Mouse (Mus musculus) lung, embryonic 14.5 days (tissue): ENCODE results near the gene Rngtt. TPM values are rescaled to one million over a fixed set of nuclear protein-coding genes. Genes with fewer than 3 reads are reported as not detected.

Experiments
- ATAC-seq: fragments of 200-750 bp; cut with Nextera tagmentation; 2 replicates; pipeline ENCODE4 v1.8.0; 2017; ENCODE audit warnings: mild to moderate bottlenecking, moderate TSS enrichment, moderate library complexity; ENCODE audit not compliant: insufficient read depth
- DNase-seq: peaks from one replicate; pipeline ENCODE4 v3.0.0-alpha.2; 2015
- H3K27ac ChIP-seq: fragments of 300-500 bp; sonication (generic); 2 replicates; pipeline ENCODE4 v1.5.1; 2014; ENCODE audit warnings: low read depth, mild to moderate bottlenecking, moderate library complexity
- H3K27me3 ChIP-seq: fragments of 300-500 bp; sonication (generic); 2 replicates; pipeline ENCODE4 v1.6.1; 2014; ENCODE audit warnings: low read length, control low read depth; ENCODE audit not compliant: insufficient read depth
- H3K36me3 ChIP-seq: fragments of 300-500 bp; sonication (generic); 2 replicates; pipeline ENCODE4 v1.6.1; 2014; ENCODE audit warnings: control low read depth; ENCODE audit not compliant: insufficient read depth
- H3K4me1 ChIP-seq: fragments of 300-500 bp; sonication (generic); 2 replicates; pipeline ENCODE4 v1.6.1; 2014; ENCODE audit warnings: antibody characterized with exemption, control low read depth; ENCODE audit not compliant: insufficient read depth
- H3K4me2 ChIP-seq: fragments of 300-500 bp; sonication (generic); 2 replicates; pipeline ENCODE4 v1.6.1; 2014; ENCODE audit warnings: mild to moderate bottlenecking
- H3K4me3 ChIP-seq: fragments of 300-500 bp; sonication (generic); 2 replicates; pipeline ENCODE4 v1.5.1; 2014; ENCODE audit warnings: low read depth, low read length
- H3K9ac ChIP-seq: fragments of 300-500 bp; sonication (generic); 2 replicates; pipeline ENCODE4 v1.6.1; 2014
- H3K9me3 ChIP-seq: fragments of 300-500 bp; sonication (generic); 2 replicates; pipeline ENCODE4 v1.6.1; 2016; ENCODE audit warnings: low read depth, low read length, control low read depth
- CTCF ChIP-seq: IDR thresholded peaks from 2 replicates; pipeline ENCODE4 v1.5.1; 2016; ENCODE audit warnings: antibody characterized with exemption, low read depth
- WGBS: fragments of 180-500 bp; shearing (Covaris S2); extraction: QIAGEN DNeasy Blood & Tissue Kit; methylation state at CpG from one replicate; pipeline ENCODE4 v1.1.7; 2014; 5-methylcytosine and 5-hydroxymethylcytosine counted together
- polyA plus RNA-seq: library from polyadenylated mRNA; unstranded; fragments of >200 nt; fragmentation: Nextera tagmentation; extraction: Ambion mirVana; gene quantifications from 2 replicates; pipeline ENCODE4 v1.2.1, GENCODE M21; 2014

The Rngtt gene
- polyA plus RNA-seq, 1 experiment from 2014 or later = 27.4 TPM

DNA sequence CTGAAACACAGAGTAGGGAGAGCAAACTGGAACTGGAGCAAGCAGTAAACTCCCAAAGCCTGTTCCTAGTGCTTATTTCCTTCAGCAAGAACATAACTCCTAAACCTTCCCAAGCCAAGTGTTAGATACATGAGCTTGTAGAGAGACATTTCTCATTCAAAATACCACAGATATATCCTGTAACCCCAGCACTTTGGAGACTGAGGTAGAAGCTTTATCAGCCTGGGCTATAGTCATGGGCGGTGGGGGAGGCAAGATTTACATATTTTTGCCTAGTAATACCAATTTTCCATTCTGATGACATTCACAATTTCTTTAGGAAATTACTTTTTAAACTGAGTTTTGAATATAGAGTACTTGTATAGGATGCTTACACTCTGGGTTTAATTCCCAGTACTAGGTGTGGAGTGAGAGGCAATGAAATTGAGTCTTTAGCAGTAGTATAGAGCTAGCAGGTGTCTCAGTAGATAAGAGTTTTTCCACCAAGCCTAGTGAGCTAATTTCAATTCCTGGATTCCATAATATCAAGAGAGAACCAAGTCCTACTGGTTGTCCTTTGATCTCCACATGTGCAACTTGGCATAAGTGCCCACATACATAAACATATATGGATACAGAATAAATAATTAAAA is 160.7 kb downstream of the Rngtt start:
- no peak for ATAC-seq
- Histone ChIP-seq H3K4me3 (no peak overlapping the region), H3K9ac (no peak overlapping the region), H3K9me3 (no peaks in the 10 kb centered on the region), H3K36me3 (no peaks in the 10 kb centered on the region), H3K4me1 (no peaks in the 10 kb centered on the region), H3K27ac (no peak overlapping the region), H3K4me2 (no peak overlapping the region), H3K27me3 (no peaks in the 10 kb centered on the region)
- DNase-seq = no peak
- 92% methylated on average over 1 of the region's 1 CpGs for WGBS
- no peak for TF ChIP-seq CTCF

DNA sequence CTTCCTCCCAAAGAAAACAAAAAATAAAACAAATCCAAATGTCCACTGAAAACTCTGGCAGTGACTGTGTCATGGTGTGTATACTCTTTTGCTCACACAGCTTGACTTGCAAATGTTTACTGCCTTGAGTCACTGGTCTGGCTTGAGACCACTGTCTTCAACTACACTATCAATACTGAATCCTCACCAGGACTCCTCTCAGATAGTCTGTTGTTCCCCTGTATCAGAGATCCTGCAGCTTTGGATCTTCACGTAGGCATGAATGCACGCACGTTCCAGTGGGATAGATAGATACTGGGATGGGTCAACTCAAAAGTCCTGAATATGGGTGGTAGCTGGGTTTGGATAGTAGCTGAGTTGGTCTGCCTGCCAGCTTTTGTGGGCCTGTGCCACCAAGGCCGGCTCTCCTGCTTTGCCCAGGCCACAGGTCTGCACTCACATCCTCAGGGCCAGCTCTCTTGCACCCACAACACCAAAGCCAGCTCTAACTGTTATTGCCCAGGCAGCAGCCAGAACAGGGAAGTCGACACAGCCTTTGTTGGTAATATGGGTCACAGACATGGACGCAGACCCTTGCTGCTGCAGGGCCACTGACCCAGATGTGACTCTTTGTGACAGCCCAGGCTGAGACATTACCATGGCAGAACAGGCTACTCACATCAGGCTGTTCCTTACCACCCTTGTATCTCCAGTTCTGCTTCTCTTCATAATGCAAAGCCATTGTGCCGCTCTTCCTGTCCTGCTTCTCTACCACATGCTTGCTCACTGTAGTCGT is 168.1 kb downstream of the Rngtt start:
- Histone ChIP-seq H3K4me1 (no peaks in the 10 kb centered on the region), H3K27ac (no peak overlapping the region)
- no peak for TF ChIP-seq CTCF

DNA sequence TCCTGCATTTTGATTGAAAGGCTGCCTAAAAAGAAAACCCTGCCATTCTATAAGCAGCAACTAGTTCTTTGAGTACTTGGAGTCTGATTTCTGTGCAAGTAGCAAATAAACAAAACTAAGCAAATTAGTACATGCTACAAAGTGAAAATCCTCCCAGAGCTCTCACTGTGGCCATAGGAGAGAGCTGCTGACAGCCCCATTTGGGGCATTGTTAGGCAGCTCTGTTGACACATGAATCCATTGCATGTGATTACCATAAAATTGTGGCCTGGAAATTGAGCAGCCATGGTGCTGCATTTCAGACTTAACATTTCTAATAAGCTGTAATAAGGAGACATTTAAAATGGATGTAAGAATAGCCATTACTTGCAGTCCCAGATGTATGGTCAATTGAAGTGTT is 171.6 kb downstream of the Rngtt start:
- TF ChIP-seq CTCF = no peak
- ATAC-seq = no peak
- H3K27ac ChIP-seq = no peak overlapping the region
- H3K27me3 ChIP-seq = no peaks in the 10 kb centered on the region
- no peaks in the 10 kb centered on the region for H3K9me3 ChIP-seq
- H3K36me3 ChIP-seq = no peaks in the 10 kb centered on the region
- H3K4me3 ChIP-seq = no peak overlapping the region
- no peaks in the 10 kb centered on the region for H3K4me1 ChIP-seq
- no peak overlapping the region for H3K4me2 ChIP-seq
- H3K9ac ChIP-seq = no peak overlapping the region
- DNase-seq = no peak

More for the DNA sequence above, 168.1 kb downstream of the Rngtt start:
- ATAC-seq (no peak), DNase-seq (no peak)
- H3K4me2 ChIP-seq = no peak overlapping the region
- no peaks in the 10 kb centered on the region for H3K9me3 ChIP-seq
- H3K27me3 ChIP-seq = no peaks in the 10 kb centered on the region
- WGBS = 89% methylated on average over 8 of the region's 8 CpGs
- H3K36me3 ChIP-seq = no peaks in the 10 kb centered on the region
- H3K4me3 ChIP-seq = no peak overlapping the region
- no peak overlapping the region for H3K9ac ChIP-seq

GRCm38 (mm10) chr4:33486050-33486449 is 175.9 kb downstream of the Rngtt start:
- ATAC-seq = no peak
- no peak for DNase-seq
- no peaks in the 10 kb centered on the region for H3K36me3 ChIP-seq
- no peak for TF ChIP-seq CTCF
- H3K4me1 ChIP-seq = no peaks in the 10 kb centered on the region
- H3K9me3 ChIP-seq = no peaks in the 10 kb centered on the region
- no peaks in the 10 kb centered on the region for H3K27me3 ChIP-seq
- H3K4me3 ChIP-seq = no peak overlapping the region
- WGBS = 85% methylated on average over 1 of the region's 1 CpGs
- H3K27ac ChIP-seq = no peak overlapping the region
- no peak overlapping the region for H3K4me2 ChIP-seq
- H3K9ac ChIP-seq = no peak overlapping the region

DNA sequence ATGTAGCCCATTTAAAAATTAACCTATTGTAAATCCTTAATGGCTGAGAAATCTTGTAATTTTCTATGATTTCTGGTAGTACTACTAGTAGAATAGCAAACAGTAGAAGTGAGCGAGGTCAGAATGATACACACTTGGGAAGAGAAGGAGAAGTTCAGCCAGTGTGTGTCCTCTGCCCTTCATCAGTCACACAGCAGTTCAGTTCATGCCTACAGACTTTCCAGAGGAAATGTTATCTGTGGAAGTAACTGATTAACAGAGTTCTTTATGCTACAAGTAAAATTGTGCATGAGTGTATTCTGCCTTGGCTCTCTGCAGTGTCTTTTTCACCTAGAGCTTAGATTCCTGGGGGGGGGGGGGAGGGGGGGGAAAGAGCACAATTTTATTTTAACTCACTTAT is 181.0 kb downstream of the Rngtt start:
- ATAC-seq = no peak
- no peak for DNase-seq
- TF ChIP-seq CTCF = no peak
- no peaks in the 10 kb centered on the region for H3K4me1 ChIP-seq
- H3K4me3 ChIP-seq = no peak overlapping the region
- no peak overlapping the region for H3K4me2 ChIP-seq
- no peak overlapping the region for H3K9ac ChIP-seq
- no peak overlapping the region for H3K27ac ChIP-seq
- no peaks in the 10 kb centered on the region for H3K27me3 ChIP-seq
- H3K9me3 ChIP-seq = no peaks in the 10 kb centered on the region
- H3K36me3 ChIP-seq = no peaks in the 10 kb centered on the region
- WGBS = 43% methylated on average over 1 of the region's 1 CpGs

DNA sequence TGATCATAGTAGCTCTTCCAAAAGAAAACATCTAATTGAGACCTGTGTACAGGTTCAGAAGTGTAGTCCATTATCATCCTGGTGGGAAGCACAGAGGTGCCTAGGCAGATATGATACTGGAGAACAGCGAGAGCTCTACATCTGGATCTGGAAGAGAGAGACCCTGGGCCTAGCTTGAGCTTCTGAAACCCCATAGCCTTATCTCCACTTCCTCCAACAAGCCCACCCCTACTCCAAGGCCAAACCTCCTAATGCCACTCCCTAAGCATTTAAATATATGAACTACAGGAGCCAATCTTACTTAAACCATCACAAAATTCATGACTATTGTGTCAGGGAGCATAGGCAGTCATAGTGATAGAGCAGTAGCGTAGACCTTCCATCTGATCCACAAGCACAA is 184.3 kb downstream of the Rngtt start:
- H3K27me3 ChIP-seq = no peaks in the 10 kb centered on the region
- H3K9ac ChIP-seq = no peak overlapping the region
- no peaks in the 10 kb centered on the region for H3K9me3 ChIP-seq
- H3K4me1 ChIP-seq = no peaks in the 10 kb centered on the region
- no peak for DNase-seq
- 99% methylated on average over 2 of the region's 2 CpGs for WGBS
- H3K27ac ChIP-seq = no peak overlapping the region
- TF ChIP-seq CTCF = no peak
- H3K36me3 ChIP-seq = no peaks in the 10 kb centered on the region
- no peak for ATAC-seq
- no peak overlapping the region for H3K4me3 ChIP-seq
- H3K4me2 ChIP-seq = no peak overlapping the region

- 45% methylated on average over 2 of the region's 2 CpGs for WGBS
- ATAC-seq = no peak
- peak; percentile 57 for DNase-seq
- no peak overlapping the region for H3K4me2 ChIP-seq
- H3K4me3 ChIP-seq = no peak overlapping the region
- no peaks in the 10 kb centered on the region for H3K9me3 ChIP-seq
- H3K4me1 ChIP-seq = no peaks in the 10 kb centered on the region
- H3K36me3 ChIP-seq = peaks cover 5% of the 10 kb centered on the region; the same call in 1 of the 2 replicates
- no peak for TF ChIP-seq CTCF
- no peak overlapping the region for H3K9ac ChIP-seq
- no peak overlapping the region for H3K27ac ChIP-seq
- no peaks in the 10 kb centered on the region for H3K27me3 ChIP-seq
These were observed 186.9 kb downstream of the Rngtt start for GRCm38 (mm10) chr4:33496985-33497384.
